8 mouse cellular contexts compared by ENCODE assay signal in the genomic region with DNA sequence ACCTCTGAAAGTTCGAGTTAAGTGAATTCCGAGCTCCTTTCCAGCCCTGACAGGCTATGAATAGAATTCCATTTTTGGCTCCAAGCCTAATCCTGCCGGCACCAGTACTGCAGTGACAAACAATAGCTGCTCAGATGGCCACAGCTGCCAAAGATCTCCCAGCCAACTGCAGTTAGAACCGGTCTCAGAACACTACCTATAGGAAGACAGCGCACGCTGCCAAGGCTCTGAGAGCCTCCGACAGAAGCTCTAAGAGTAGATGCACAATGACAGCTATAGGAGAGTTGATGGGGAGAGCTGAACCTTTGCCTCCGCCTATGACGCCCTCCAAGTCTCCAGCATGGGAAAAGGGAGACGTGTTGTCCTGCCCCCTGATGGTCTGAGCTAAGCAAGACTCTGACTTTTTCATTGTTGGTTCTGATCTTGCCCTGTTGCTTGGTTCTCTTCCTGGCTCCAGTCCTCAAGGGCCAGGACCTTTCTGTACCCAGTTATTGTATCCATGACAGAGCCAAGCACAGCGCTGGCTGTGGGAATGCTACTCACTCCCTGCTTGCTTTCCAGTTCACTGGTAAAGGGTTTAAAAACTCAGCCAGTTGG.
DNase-seq lines count a peak whose midpoint lies in the region; ATAC-seq and TF ChIP-seq lines count a peak whose summit lies in the region.

No protein-coding gene starts in this region.

- TF ChIP-seq CTCF in heart, postnatal 0 days (IDR thresholded peaks at IDR 0.05; ENCODE audit: low read depth): peak; percentile 60

- H3K4me1 ChIP-seq in forebrain, embryonic 12.5 days: peaks cover 77% of the 10 kb centered on the region
- peaks cover 41% of the 10 kb centered on the region for H3K4me1 ChIP-seq in heart, postnatal 0 days (ENCODE audit: control insufficient read depth, insufficient read depth)
- H3K4me1 ChIP-seq in limb, embryonic 15.5 days: peaks cover 33% of the 10 kb centered on the region

- WGBS in forebrain, embryonic 12.5 days: 6% methylated on average over 11 of the region's 11 CpGs
- WGBS in heart, postnatal 0 days: 6% methylated on average over 11 of the region's 11 CpGs
- 35% methylated on average over 11 of the region's 11 CpGs for WGBS in limb, embryonic 15.5 days

- peak overlapping the region; percentile 42 for H3K4me2 ChIP-seq in forebrain, embryonic 12.5 days
- peak overlapping the region; percentile 62 for H3K4me2 ChIP-seq in heart, postnatal 0 days (ENCODE audit: low read depth, low read length)
- peak overlapping the region; percentile 7; the same call in 1 of the 2 replicates for H3K4me2 ChIP-seq in limb, embryonic 15.5 days

- no peaks in the 10 kb centered on the region for H3K36me3 ChIP-seq in forebrain, embryonic 12.5 days (replicated peaks)
- H3K36me3 ChIP-seq in heart, postnatal 0 days (replicated peaks; ENCODE audit: control insufficient read depth, insufficient read depth, low read length): no peaks in the 10 kb centered on the region
- H3K36me3 ChIP-seq in limb, embryonic 15.5 days: no peaks in the 10 kb centered on the region; the same call in 1 of the 2 replicates

- ATAC-seq in forebrain, embryonic 12.5 days (ENCODE audit: low FRiP score): peak; percentile 91
- ATAC-seq in heart, postnatal 0 days (ENCODE audit: insufficient read depth, low read depth): peak; percentile 93
- peak; percentile 78 for ATAC-seq in limb, embryonic 15.5 days (ENCODE audit: insufficient number of reproducible peaks, low FRiP score, low TSS enrichment, low read depth)

- no peaks in the 10 kb centered on the region for H3K9me3 ChIP-seq in forebrain, embryonic 12.5 days
- H3K9me3 ChIP-seq in heart, postnatal 0 days (replicated peaks; ENCODE audit: control insufficient read depth, low read length): no peaks in the 10 kb centered on the region
- H3K9me3 ChIP-seq in limb, embryonic 15.5 days: no peaks in the 10 kb centered on the region

- H3K9ac ChIP-seq in forebrain, embryonic 12.5 days: no peak overlapping the region
- peak overlapping the region; percentile 52 for H3K9ac ChIP-seq in heart, postnatal 0 days (replicated peaks; ENCODE audit: low read depth, low read length)
- no peak overlapping the region for H3K9ac ChIP-seq in limb, embryonic 15.5 days

- TF ChIP-seq EP300 in heart, postnatal 0 days (IDR thresholded peaks at IDR 0.05; ENCODE audit: low read depth): 0 out of 2 replicates have a peak, but pooled peaks have one; percentile 28

- DNase-seq in embryo, embryonic 10 days (ENCODE audit: low spot score): peak; percentile 71
- DNase-seq in embryo, embryonic 9.5 days (ENCODE audit: extremely low spot score): no peak
- peak; percentile 93 for DNase-seq in heart, postnatal 0 days (ENCODE audit: low spot score)
- DNase-seq in kidney, postnatal 14 days: peak; percentile 82
- DNase-seq in ovary, postnatal 14 days (ENCODE audit: low spot score): peak; percentile 43
- no peak for DNase-seq in B cell, adult 2 months

- no peak overlapping the region; the same call in 1 of the 2 replicates for H3K4me3 ChIP-seq in forebrain, embryonic 12.5 days (replicated peaks)
- peak overlapping the region; percentile 47 for H3K4me3 ChIP-seq in heart, postnatal 0 days (ENCODE audit: low read depth, low read length)
- no peak overlapping the region for H3K4me3 ChIP-seq in limb, embryonic 15.5 days

- H3K27ac ChIP-seq in forebrain, embryonic 12.5 days: peak overlapping the region; percentile 85
- H3K27ac ChIP-seq in heart, postnatal 0 days (ENCODE audit: low read depth): peak overlapping the region; percentile 92
- H3K27ac ChIP-seq in limb, embryonic 15.5 days: peak overlapping the region; percentile 60

- H3K27me3 ChIP-seq in forebrain, embryonic 12.5 days: no peaks in the 10 kb centered on the region
- no peaks in the 10 kb centered on the region for H3K27me3 ChIP-seq in heart, postnatal 0 days (ENCODE audit: control insufficient read depth, insufficient read depth, low read length)
- H3K27me3 ChIP-seq in limb, embryonic 15.5 days: no peaks in the 10 kb centered on the region

Comparison
In these comparisons a context has a peak if more than half of its experiments do, and no peak if none do; other contexts are left out.
1. DNase-seq: peak in embryo, embryonic 10 days (single experiment), heart, postnatal 0 days (single experiment), kidney, postnatal 14 days (single experiment) and ovary, postnatal 14 days (single experiment); none in embryo, embryonic 9.5 days (single experiment) and B cell, adult 2 months (0 of 2).
2. H3K4me2 ChIP-seq: peak in every context shown above with its lines; median percentile 62 in heart, postnatal 0 days; 42 in forebrain, embryonic 12.5 days; 7 in limb, embryonic 15.5 days.
3. Peak in every context shown above with its lines, with median percentiles within 50 percentile points of each other: ATAC-seq and H3K27ac ChIP-seq.